Mouse (Mus musculus): ENCODE results near the gene Vmn1r221.
"Not testable (repeated sequence)": the region's sequence is repeated elsewhere in the genome, so short reads cannot be mapped to it uniquely, and the experiment has no call there.

Gene Vmn1r221

GRCm38 (mm10) chr13:23213827-23214226, at the start of gene Vmn1r221:
Gene Vmn1r221, plus strand, starts transcription at chr13:23214127.
- DNase-seq (ENCODE audit: low spot score in 2 of 2), result not testable (repeated sequence)

- not testable (repeated sequence) for DNase-seq (ENCODE audit: low spot score in 2 of 2)
These were observed 47.5 kb upstream of the Vmn1r221 start for GRCm38 (mm10) chr13:23166471-23166870.

- DNase-seq (ENCODE audit: low spot score in 2 of 2), result no peak
These were observed 26.1 kb upstream of the Vmn1r221 start, which contains the start of gene Vmn1r220 for GRCm38 (mm10) chr13:23187875-23188274. Gene Vmn1r220, minus strand, starts transcription at chr13:23187975.

GRCm38 (mm10) chr13:23203885-23204284, 10.0 kb upstream of the Vmn1r221 start:
- not testable (repeated sequence) for DNase-seq (ENCODE audit: low spot score in 2 of 2)

GRCm38 (mm10) chr13:23235847-23236246, 21.9 kb downstream of the Vmn1r221 start, which contains the start of gene Vmn1r222:
Gene Vmn1r222, minus strand, starts transcription at chr13:23235947.
- DNase-seq (ENCODE audit: low spot score in 2 of 2), result not testable (repeated sequence)

- not testable (repeated sequence) for DNase-seq (ENCODE audit: low spot score in 2 of 2)
These were observed 32.9 kb downstream of the Vmn1r221 start, which contains the start of gene Vmn1r223 for GRCm38 (mm10) chr13:23246834-23247233. Gene Vmn1r223, plus strand, starts transcription at chr13:23247134.

- no peak for DNase-seq (ENCODE audit: low spot score in 2 of 2)
These were observed 44.7 kb downstream of the Vmn1r221 start for GRCm38 (mm10) chr13:23258546-23259048.

GRCm38 (mm10) chr13:23268606-23269005, 54.7 kb downstream of the Vmn1r221 start:
- DNase-seq (ENCODE audit: low spot score in 2 of 2), result not testable (repeated sequence)

GRCm38 (mm10) chr13:23269127-23269526, 55.2 kb downstream of the Vmn1r221 start:
- DNase-seq (ENCODE audit: low spot score in 2 of 2), result not testable (repeated sequence)

- no peak for DNase-seq (ENCODE audit: low spot score in 2 of 2)
These were observed 55.8 kb downstream of the Vmn1r221 start for GRCm38 (mm10) chr13:23269681-23270080.

- peak; percentile 27 to 33 for DNase-seq (ENCODE audit: low spot score in 2 of 2)
These were observed 56.6 kb downstream of the Vmn1r221 start for GRCm38 (mm10) chr13:23270321-23271101.
